Mouse (Mus musculus): ENCODE measurements around the gene Fgf6.

GRCm38 (mm10) chr6:127006551-127006950 is 8.8 kb upstream of the Fgf6 start:
- TF ChIP-seq MYOD1 (IDR thresholded peaks at IDR 0.05; ENCODE audit: control insufficient read depth, insufficient read length, low read depth) (no peak), MAX (IDR thresholded peaks at IDR 0.05) (no peak)

Data from C2C12 (cell line).